Mouse (Mus musculus) neural tube, embryonic 15.5 days (tissue): ENCODE measurements around the gene Kcne3. TPM values are rescaled to one million over a fixed set of nuclear protein-coding genes. Genes with fewer than 3 reads are reported as not detected.

Experiments
- ATAC-seq: fragments of 200-750 bp; cut with Nextera tagmentation; 2 replicates; pipeline ENCODE4 v1.8.0; 2017; ENCODE audit warnings: mild to moderate bottlenecking, moderate TSS enrichment, moderate library complexity; ENCODE audit not compliant: low FRiP score
- H3K27ac ChIP-seq: fragments of 300-500 bp; sonication (generic); replicated peaks from 2 replicates; pipeline ENCODE4 v1.5.1; 2015; ENCODE audit warnings: mild to moderate bottlenecking, inconsistent platforms
- H3K27me3 ChIP-seq: fragments of 300-500 bp; sonication (generic); replicated peaks from 2 replicates; pipeline ENCODE4 v1.6.1; 2015; ENCODE audit warnings: inconsistent platforms
- H3K36me3 ChIP-seq: fragments of 300-500 bp; sonication (generic); 2 replicates; pipeline ENCODE4 v1.6.1; 2015; ENCODE audit warnings: inconsistent platforms
- H3K4me1 ChIP-seq: fragments of 300-500 bp; sonication (generic); 2 replicates; pipeline ENCODE4 v1.6.1; 2015; ENCODE audit warnings: inconsistent platforms
- H3K4me2 ChIP-seq: fragments of 300-500 bp; sonication (generic); 2 replicates; pipeline ENCODE4 v1.6.1; 2015; ENCODE audit warnings: inconsistent platforms, mild to moderate bottlenecking, moderate library complexity
- H3K4me3 ChIP-seq: fragments of 300-500 bp; sonication (generic); replicated peaks from 2 replicates; pipeline ENCODE4 v1.5.1; 2015; ENCODE audit warnings: mild to moderate bottlenecking, inconsistent platforms
- H3K9ac ChIP-seq: fragments of 300-500 bp; sonication (generic); replicated peaks from 2 replicates; pipeline ENCODE4 v1.6.1; 2015; ENCODE audit warnings: mild to moderate bottlenecking, inconsistent platforms
- H3K9me3 ChIP-seq: fragments of 300-500 bp; sonication (generic); replicated peaks from 2 replicates; pipeline ENCODE4 v1.6.1; 2016; ENCODE audit warnings: inconsistent platforms
- WGBS: fragments of 180-500 bp; shearing (Covaris S2); methylation state at CpG from one replicate; pipeline ENCODE4 v1.1.7; 2015; ENCODE audit warnings: mixed read lengths; 5-methylcytosine and 5-hydroxymethylcytosine counted together
- polyA plus RNA-seq: library from polyadenylated mRNA; unstranded; fragments of >200 nt; fragmentation: Nextera tagmentation; extraction: Ambion mirVana; gene quantifications from 2 replicates; pipeline ENCODE4 v1.2.1, GENCODE M21; 2015

Kcne3 gene
- polyA plus RNA-seq, 1 experiment from 2014 or later: 0.99 TPM

GRCm38 (mm10) chr7:100159105-100159841 lies 17.0 kb upstream of the Kcne3 start, which contains the start of gene Lipt2:
Gene Lipt2 (plus strand): TSS chr7:100159277.
- H3K9ac ChIP-seq: peak within 1 kb of the TSS; percentile 95
- no peaks in the 10 kb centered on the region for H3K27me3 ChIP-seq
- peak; percentile 97 for ATAC-seq
- peak within 1 kb of the TSS; percentile 97 for H3K27ac ChIP-seq
- peak within 1 kb of the TSS; percentile 78 for H3K4me3 ChIP-seq
- peaks cover 8% of the 10 kb centered on the region for H3K4me1 ChIP-seq
- no peaks in the 10 kb centered on the region for H3K36me3 ChIP-seq
- peak within 1 kb of the TSS; percentile 86 for H3K4me2 ChIP-seq
- WGBS: under 1% methylated on average over 78 of the region's 78 CpGs
- no peaks in the 10 kb centered on the region for H3K9me3 ChIP-seq

- WGBS: 66% methylated on average over 7 of the region's 7 CpGs
- Histone ChIP-seq H3K9me3 (no peaks in the 10 kb centered on the region), H3K4me1 (peaks cover 8% of the 10 kb centered on the region), H3K27me3 (no peaks in the 10 kb centered on the region), H3K9ac (peak overlapping the region; percentile 95), H3K4me2 (peak overlapping the region; percentile 86), H3K4me3 (peak overlapping the region; percentile 78), H3K36me3 (no peaks in the 10 kb centered on the region), H3K27ac (peak overlapping the region; percentile 97)
- ATAC-seq: no peak
Observed at GRCm38 (mm10) chr7:100160006-100160405, 16.3 kb upstream of the Kcne3 start.

- 74% methylated on average over 4 of the region's 4 CpGs for WGBS
- peaks cover 8% of the 10 kb centered on the region for H3K4me1 ChIP-seq
- ATAC-seq: no peak
- no peak overlapping the region for H3K9ac ChIP-seq
- no peak overlapping the region for H3K4me2 ChIP-seq
- no peak overlapping the region for H3K4me3 ChIP-seq
- no peaks in the 10 kb centered on the region for H3K27me3 ChIP-seq
- H3K36me3 ChIP-seq: no peaks in the 10 kb centered on the region
- H3K27ac ChIP-seq: no peak overlapping the region
- no peaks in the 10 kb centered on the region for H3K9me3 ChIP-seq
Observed at GRCm38 (mm10) chr7:100163506-100163905, 12.8 kb upstream of the Kcne3 start.

DNA sequence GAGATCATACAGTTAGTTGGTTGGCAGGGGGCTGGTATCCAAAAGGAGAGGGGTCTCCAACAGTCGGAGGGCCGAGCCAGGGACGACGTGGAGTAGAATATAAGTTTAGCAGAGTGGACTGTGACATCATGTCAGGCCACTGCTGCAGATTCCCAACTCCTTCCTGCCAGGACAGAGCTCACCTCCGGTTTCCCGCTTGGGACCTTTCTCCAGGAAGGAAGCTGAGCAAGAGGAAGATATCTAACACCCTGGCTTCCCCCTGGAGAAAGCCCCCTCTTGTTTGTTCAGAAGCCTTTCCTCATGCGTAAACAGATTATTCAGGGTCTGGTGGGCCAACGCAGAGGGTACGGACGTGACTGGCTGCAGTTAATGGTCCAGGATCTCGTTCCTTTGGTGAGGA lies 7.6 kb upstream of the Kcne3 start:
- no peak overlapping the region for H3K4me2 ChIP-seq
- ATAC-seq: no peak
- no peaks in the 10 kb centered on the region for H3K4me1 ChIP-seq
- H3K27ac ChIP-seq: no peak overlapping the region
- H3K9me3 ChIP-seq: no peaks in the 10 kb centered on the region
- H3K27me3 ChIP-seq: no peaks in the 10 kb centered on the region
- no peaks in the 10 kb centered on the region for H3K36me3 ChIP-seq
- WGBS: 87% methylated on average over 11 of the region's 11 CpGs
- H3K9ac ChIP-seq: no peak overlapping the region
- no peak overlapping the region for H3K4me3 ChIP-seq

- no peak for ATAC-seq
- no peak overlapping the region for H3K9ac ChIP-seq
- H3K36me3 ChIP-seq: no peaks in the 10 kb centered on the region
- no peaks in the 10 kb centered on the region for H3K9me3 ChIP-seq
- no peak overlapping the region for H3K4me2 ChIP-seq
- no peak overlapping the region for H3K4me3 ChIP-seq
- H3K4me1 ChIP-seq: no peaks in the 10 kb centered on the region
- H3K27me3 ChIP-seq: no peaks in the 10 kb centered on the region
- H3K27ac ChIP-seq: no peak overlapping the region
- WGBS: 69% methylated on average over 4 of the region's 4 CpGs
Observed at GRCm38 (mm10) chr7:100170756-100171155, 5.5 kb upstream of the Kcne3 start.

GRCm38 (mm10) chr7:100178016-100178890 lies 2.0 kb downstream of the Kcne3 start:
- WGBS: 11% methylated on average over 30 of the region's 30 CpGs
- peak overlapping the region; percentile 36 for H3K9ac ChIP-seq
- no peak overlapping the region for H3K27ac ChIP-seq
- H3K36me3 ChIP-seq: no peaks in the 10 kb centered on the region
- peak overlapping the region; percentile 67 for H3K4me2 ChIP-seq
- peak overlapping the region; percentile 40 for H3K4me3 ChIP-seq
- peaks cover 16% of the 10 kb centered on the region for H3K4me1 ChIP-seq
- H3K9me3 ChIP-seq: no peaks in the 10 kb centered on the region
- H3K27me3 ChIP-seq: peaks cover 41% of the 10 kb centered on the region
- peak; percentile 53; the same call in 1 of the 2 replicates for ATAC-seq

DNA sequence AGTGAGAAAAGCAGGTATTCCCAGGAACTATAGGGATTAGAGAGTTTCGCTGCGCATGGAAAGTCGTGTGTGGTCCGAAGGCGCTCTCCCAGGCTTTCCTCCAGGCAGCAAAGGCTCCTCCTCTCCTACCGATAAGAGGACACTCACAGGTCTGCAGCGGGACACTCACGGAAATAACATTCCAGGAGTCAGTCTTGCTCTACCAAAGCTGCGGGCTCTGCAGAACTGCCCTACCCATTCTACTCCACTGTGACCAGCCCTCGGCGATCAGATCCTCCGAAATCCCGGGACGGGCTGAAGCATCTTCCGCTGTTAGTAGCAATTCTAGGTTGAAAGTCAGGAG lies 2.6 kb downstream of the Kcne3 start:
- Histone ChIP-seq H3K4me1 (peaks cover 16% of the 10 kb centered on the region), H3K36me3 (no peaks in the 10 kb centered on the region), H3K4me3 (peak overlapping the region; percentile 40), H3K27me3 (peaks cover 41% of the 10 kb centered on the region), H3K9ac (peak overlapping the region; percentile 36; the same call in 1 of the 2 replicates), H3K9me3 (no peaks in the 10 kb centered on the region), H3K4me2 (peak overlapping the region; percentile 67), H3K27ac (no peak overlapping the region)
- WGBS: under 1% methylated on average over 15 of the region's 15 CpGs
- no peak for ATAC-seq

- Histone ChIP-seq H3K4me1 (peaks cover 16% of the 10 kb centered on the region), H3K9ac (no peak overlapping the region), H3K4me2 (peak overlapping the region; percentile 67; the same call in 1 of the 2 replicates), H3K27ac (no peak overlapping the region), H3K27me3 (peaks cover 41% of the 10 kb centered on the region), H3K36me3 (no peaks in the 10 kb centered on the region), H3K9me3 (no peaks in the 10 kb centered on the region), H3K4me3 (no peak overlapping the region)
- no peak for ATAC-seq
- 75% methylated on average over 7 of the region's 7 CpGs for WGBS
Observed at GRCm38 (mm10) chr7:100179394-100179793, 3.1 kb downstream of the Kcne3 start.

DNA sequence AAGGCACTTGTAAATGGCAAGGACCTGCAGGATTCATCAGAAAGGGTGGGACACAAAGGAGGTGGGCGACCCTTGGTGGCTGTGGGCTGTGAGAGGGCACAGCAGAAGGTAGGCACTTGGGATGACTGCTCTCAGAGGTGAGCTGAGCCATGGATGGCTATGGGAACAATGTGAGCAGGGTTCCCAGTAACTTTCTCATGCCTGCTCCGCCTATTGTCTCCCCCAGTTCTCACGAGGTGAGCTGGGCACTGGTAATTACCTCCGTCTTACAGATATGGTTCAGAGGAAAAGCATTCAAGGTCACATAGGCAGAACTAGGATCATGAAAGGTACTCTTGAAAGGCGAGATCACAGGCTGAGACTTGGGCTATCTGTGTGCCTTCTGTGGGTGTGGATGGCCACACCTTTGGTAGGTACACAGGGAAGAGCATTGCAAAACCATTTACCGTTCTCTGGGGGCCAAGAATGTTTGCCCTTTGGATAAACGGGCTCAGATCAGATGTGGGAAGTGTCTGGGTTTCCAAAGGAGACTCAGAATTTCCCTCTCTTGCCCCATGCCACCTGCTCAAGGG lies 3.6 kb downstream of the Kcne3 start:
- 79% methylated on average over 7 of the region's 7 CpGs for WGBS

DNA sequence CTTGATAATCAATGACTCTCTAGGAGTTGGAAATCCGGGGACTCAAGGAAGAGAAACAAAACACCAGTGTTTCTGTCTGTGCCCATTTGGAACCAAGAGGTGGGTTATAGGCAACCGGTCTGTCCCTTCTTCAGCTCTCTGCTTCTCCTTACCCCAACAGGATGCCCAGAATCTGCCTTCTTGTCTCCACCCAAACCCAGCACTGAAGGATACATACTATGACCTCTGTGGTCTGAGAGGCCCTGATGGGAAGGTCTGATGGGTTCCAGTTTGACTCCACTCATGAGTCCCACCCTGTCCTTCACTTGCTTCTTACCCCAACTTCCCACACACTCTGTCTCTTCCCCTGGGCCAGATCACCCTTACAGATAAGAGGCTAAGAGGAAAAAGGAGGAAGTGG lies 4.9 kb downstream of the Kcne3 start:
- no peak overlapping the region for H3K27ac ChIP-seq
- peaks cover 16% of the 10 kb centered on the region for H3K4me1 ChIP-seq
- H3K9ac ChIP-seq: no peak overlapping the region
- WGBS: 80% methylated on average over 2 of the region's 2 CpGs
- H3K36me3 ChIP-seq: no peaks in the 10 kb centered on the region
- no peak overlapping the region for H3K4me2 ChIP-seq
- H3K4me3 ChIP-seq: no peak overlapping the region
- no peak for ATAC-seq
- H3K27me3 ChIP-seq: peaks cover 41% of the 10 kb centered on the region
- no peaks in the 10 kb centered on the region for H3K9me3 ChIP-seq

More for the DNA sequence above, 3.6 kb downstream of the Kcne3 start:
- Histone ChIP-seq H3K36me3 (no peaks in the 10 kb centered on the region), H3K4me2 (no peak overlapping the region), H3K9me3 (no peaks in the 10 kb centered on the region), H3K27me3 (peaks cover 41% of the 10 kb centered on the region), H3K4me1 (peaks cover 16% of the 10 kb centered on the region), H3K4me3 (no peak overlapping the region), H3K9ac (no peak overlapping the region), H3K27ac (no peak overlapping the region)
- no peak for ATAC-seq

- Histone ChIP-seq H3K27ac (no peak overlapping the region), H3K4me1 (peaks cover 16% of the 10 kb centered on the region), H3K4me3 (no peak overlapping the region), H3K4me2 (no peak overlapping the region), H3K9me3 (no peaks in the 10 kb centered on the region), H3K27me3 (peaks cover 41% of the 10 kb centered on the region), H3K9ac (no peak overlapping the region), H3K36me3 (no peaks in the 10 kb centered on the region)
- 83% methylated on average over 3 of the region's 3 CpGs for WGBS
- no peak for ATAC-seq
Observed at GRCm38 (mm10) chr7:100181614-100182013, 5.3 kb downstream of the Kcne3 start.
